Mouse (Mus musculus) liver, embryonic 14.5 days (tissue): Measurements from ENCODE around the gene Lsm7.

Experiments
- CTCF ChIP-seq: IDR thresholded peaks from 2 replicates; pipeline ENCODE4 v1.5.1; 2016; ENCODE audit warnings: antibody characterized with exemption, low read depth, control low read depth
- EP300 ChIP-seq: IDR thresholded peaks from 2 replicates; pipeline ENCODE4 v1.6.1; 2016; ENCODE audit warnings: antibody characterized with exemption, low read depth

DNA sequence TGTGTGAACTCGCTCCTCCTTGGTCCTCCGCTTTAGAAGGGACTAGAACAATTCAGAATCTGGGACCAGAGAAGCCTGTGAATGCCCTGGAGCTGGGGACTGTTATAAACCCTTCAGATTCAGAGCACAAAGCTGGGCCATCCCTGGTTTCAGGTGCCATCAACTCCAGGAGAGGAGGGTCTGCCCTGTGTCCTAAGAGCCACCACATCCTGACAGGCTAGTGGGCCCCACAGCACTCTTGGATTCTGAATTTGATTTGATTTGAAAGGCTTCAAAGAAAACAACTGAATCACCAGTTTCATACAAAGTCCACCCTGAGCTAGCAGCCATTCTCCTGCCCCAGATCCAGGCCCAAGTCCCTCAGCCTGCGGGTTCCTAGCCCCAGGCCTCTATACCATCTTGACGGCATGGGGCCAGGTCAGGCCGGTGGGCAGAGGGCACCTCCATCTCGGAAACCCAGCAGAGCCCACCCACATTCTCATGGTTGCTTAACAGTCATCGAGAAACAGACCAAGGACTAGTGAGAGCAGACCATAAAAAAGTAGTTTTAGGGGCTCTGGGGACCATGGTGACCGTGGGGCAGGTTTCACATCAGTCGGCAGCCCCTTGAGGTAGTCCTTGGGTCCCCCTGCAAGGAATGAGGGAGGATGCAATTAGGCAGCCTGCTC is 47.4 kb upstream of the Lsm7 start:
- TF ChIP-seq EP300 (no peak), CTCF (no peak)
